Mouse (Mus musculus) heart, postnatal 0 days (tissue): ENCODE measurements at regions not wholly inside any gene's neighbourhood (a gene's known extent, or its start where the extent isn't known, plus 50 kb on each side); places are given as distances from the start of the nearest gene placed in this dataset.

ENCODE experiments used
- CTCF ChIP-seq: IDR thresholded peaks from 2 replicates; pipeline ENCODE4 v1.5.1; 2016; ENCODE audit warnings: antibody characterized with exemption, control low read depth, low read depth
- EP300 ChIP-seq: IDR thresholded peaks from 2 replicates; pipeline ENCODE4 v1.6.1; 2016; ENCODE audit warnings: antibody characterized with exemption, low read depth

DNA sequence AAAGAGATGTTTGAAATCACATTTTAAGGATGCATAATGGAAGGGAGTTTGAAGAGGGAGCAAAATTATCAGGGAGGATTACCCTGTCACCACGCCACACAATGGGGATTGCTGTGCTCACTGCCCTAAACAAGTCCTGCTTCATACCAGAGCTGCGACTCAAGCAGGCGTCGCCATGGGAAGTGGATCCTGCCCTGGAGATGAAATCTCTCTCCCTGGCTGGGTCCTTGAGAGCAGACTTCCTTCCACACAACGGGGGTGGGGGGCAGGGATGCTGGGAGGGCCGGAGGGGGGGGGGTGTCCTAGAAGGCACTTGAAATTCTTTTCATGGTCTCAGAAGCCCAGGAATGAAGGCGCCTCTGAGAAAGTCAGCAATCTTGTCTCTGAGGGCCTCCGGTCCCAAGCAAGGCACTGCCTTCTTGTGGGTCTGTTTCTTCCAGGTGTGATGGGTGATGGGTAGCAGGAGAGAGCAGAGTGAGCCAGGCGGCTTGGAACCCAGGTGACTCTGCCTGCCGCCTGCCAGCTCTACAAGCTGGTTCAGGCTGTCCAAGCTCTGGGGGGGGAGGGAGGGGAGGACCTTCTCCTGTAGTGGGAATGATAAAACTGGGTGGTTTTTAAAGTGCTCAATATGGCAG lies 51.7 kb upstream of the Foxe1 start:
- no peak for TF ChIP-seq CTCF
- TF ChIP-seq EP300, result no peak
